Mouse (Mus musculus): ENCODE measurements around the gene Mpzl1.

Gene Mpzl1

GRCm38 (mm10) chr1:165613926-165614325 lies 20.4 kb downstream of the Mpzl1 start:
- no peak for DNase-seq

DNA sequence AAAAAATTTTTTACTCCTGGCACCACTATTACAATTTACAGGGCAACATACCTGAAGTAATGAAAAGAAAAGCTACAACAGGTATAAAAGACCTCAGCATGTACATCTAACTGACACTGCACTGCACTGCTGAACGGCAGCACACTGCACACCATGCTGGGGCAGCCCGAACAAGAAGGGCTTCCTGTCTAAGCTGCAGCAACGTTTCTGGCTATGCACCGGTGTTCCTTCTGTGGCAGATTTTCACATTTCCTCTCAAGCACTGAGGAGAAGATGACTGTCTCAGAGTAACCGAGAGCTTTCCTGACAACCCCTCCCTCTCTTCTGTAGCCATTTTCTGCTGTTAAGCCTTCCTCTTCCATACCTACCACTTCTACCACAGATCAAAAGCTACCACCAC lies 21.6 kb downstream of the Mpzl1 start:
- DNase-seq, result no peak

GRCm38 (mm10) chr1:165610321-165610999 lies 23.9 kb downstream of the Mpzl1 start:
- no peak for DNase-seq

GRCm38 (mm10) chr1:165609495-165610320 lies 24.6 kb downstream of the Mpzl1 start:
- DNase-seq, result no peak

DNA sequence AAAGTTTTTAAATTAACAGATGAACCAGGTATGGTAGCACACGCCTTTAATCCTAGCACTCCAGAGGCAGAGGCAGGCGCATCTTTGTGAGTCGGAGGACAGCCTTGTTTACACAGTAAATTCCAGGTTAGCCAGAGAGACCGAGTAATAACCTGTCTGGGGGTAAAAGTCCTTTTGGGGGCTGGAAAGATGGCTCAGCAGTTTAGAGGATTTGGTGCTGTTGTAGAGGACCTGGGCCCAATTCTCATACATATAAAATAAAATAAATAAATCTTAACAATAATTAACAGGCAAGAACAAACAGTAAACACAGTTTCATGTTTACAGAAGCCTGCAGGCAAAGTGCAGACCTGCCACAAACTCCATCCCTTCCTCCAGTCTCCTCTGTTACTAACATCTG lies 25.4 kb downstream of the Mpzl1 start:
- DNase-seq, result no peak

DNA sequence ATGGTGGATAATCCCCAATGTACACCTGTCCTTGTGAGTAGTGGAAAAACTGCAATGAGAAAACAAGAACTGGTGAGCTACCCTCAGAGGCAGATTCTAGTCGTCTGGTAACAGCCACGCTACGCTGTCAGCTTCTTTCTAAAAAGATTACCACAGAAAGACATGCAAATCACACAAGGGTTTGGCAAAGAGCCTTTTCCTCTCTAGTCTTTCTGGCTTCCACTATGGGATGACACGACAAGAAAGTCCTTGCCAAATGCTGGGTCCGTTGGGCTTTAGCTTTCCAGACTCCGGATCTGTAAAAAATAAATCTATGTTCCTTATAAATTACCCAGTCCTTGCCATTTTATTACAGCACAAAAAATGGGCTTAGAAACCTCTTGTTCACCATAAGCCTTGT lies 28.6 kb downstream of the Mpzl1 start:
- no peak for DNase-seq

- DNase-seq, result no peak
Observed at GRCm38 (mm10) chr1:165605108-165605507, 29.2 kb downstream of the Mpzl1 start.

DNA sequence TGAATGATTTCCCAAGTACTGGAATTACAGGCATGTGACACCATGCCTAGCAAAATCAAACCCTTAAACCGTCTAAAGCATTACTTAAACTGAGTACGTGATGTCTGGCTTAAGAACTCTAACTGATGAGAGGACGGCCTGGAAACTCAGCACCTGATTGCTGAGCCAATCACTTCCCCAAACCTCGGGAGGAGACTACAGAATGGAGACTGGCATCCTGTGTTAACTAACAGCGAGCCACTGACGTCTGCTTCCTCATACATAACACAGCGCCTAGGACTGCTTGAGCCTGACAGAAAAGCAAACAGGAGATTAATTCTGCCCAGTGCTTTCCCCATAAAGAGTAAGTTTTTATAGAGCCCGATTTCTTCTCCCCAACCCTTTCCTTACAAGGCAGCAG lies 30.1 kb downstream of the Mpzl1 start:
- no peak for DNase-seq

- DNase-seq, result no peak
Observed at GRCm38 (mm10) chr1:165603218-165603617, 31.1 kb downstream of the Mpzl1 start.

GRCm38 (mm10) chr1:165601775-165602280 lies 32.5 kb downstream of the Mpzl1 start:
- no peak for DNase-seq

DNA sequence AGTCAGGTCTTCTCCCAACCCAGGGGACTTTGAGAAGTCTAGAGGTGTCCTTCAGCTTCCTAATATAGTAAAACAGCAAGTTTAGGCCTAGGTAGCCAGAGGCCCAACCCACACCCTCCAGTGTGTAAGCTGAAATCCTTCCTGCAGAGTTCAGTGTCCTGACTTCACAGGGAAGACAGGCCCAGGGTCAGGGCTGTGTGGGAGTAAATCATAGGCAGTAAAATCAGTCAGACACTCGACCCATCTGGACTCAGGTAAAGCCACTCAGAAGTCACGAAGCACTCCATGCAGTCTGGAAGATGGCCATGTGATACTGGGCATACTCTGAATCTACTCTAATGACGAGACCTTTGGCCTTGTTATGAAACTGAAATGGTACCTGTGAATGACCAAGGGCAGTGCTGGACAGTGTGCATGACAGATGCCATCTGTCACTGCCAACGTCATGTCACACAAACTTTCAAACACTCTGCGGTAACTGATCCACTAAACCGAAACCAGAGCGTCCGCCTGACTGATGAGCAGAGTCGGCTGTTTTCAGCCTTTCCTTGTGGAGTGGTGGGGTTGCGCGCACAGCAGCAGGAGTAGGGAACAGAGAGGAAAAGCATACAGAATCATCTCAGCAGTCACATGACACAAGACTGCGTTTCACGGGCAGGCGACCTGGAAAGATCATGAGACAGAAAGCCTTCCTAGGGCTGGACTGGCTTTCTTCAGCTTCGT lies 39.5 kb downstream of the Mpzl1 start:
- DNase-seq, result peak in 1 of 2 experiments; percentile 43

DNA sequence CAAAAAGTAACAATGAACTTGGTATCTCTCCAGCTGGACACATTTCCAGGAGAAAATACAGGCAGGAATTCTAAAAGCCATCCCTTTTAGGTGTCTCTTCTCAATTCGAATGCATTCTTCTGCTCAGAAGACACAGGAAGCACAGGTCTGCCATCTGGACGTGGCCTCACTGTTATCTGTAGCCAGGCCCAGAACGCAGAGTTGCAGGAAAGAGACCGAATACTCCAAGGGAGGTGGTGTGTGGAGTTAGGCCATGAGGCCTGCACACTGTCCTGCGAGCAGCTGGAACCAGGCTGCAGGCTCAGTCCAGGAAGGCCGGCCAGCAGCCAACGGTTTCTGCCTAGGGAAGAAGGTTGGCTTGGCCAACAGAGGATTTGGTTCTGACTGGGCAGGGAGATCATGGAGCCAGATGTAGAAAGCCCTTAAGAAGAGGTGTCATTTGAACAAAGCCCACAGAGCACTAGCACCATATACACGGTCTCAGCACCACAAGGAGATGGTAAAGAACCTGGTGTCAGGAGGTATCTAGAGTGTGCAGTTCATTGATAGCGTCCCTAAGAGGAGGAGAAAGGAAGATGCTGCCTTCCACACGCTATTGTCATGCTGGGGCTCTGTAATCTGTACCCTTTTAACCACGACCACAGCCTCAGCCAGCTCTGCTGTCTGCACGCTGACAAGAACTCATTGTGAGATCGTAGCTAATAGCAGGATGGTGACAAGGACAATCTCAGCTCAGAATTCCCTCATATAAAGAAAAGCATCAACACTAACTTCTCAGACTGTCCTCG lies 41.8 kb downstream of the Mpzl1 start:
- DNase-seq, result no peak

GRCm38 (mm10) chr1:165590760-165591159 lies 43.6 kb downstream of the Mpzl1 start:
- DNase-seq, result no peak

GRCm38 (mm10) chr1:165589280-165590048 lies 44.9 kb downstream of the Mpzl1 start:
- peak; percentile 66 to 83 for DNase-seq

DNA sequence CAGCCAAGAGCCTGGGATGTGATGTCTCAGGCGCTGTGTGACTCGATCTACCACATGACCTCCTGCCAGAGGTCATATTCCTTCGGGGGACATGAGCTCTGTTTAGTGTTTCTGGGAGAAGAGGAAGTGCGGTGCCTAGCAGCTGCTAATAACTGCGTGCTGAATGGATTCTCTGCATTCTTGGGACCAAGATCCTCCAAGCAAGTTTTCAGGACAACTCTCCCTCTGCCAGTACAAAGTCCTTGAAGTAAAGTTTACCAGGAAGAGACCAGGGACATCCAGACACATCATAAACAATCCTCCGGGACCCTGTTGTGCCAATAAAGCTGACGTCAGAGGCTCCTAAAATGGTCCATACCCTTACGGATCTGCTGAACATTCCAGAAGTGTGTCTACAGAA lies 46.5 kb downstream of the Mpzl1 start:
- no peak for DNase-seq

GRCm38 (mm10) chr1:165586366-165586765 lies 48.0 kb downstream of the Mpzl1 start:
- no peak for DNase-seq

DNA sequence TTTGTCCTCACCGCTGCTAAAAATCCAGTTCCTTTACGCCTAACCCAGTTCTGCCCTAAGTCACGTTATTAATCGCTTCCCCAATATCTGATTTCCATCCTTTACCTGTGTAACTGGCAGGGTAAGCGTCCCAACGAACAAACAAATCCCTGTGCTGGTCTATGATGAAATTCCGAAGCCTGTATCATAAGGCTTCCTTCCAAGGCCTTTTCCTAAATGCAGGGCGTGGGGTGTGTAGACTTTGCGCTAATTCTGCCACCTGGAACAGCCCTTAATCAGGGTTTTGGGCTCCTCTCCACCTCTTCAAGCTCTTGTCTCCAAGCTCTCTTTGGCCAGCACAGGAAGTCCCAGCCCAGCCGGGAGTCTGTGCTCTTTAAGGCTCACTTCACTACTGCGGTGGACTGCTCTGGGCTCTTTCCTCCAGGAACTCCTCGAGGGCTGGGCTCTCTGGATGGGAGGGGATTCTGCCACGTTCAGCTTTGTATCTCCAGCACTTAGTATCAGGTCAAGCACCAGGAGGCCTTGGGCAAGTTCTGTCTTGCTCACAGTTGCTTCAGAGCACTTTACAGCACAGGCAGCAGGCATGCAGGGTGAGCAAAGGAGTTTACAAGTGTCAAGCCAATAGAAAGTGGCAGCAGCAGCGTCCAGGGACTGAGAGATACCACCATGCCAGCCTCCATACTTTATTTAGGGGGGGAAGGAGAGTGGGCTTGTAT lies 48.8 kb downstream of the Mpzl1 start:
- peak; percentile 34 to 41 for DNase-seq

GRCm38 (mm10) chr1:165583529-165584184 lies 50.7 kb downstream of the Mpzl1 start:
- peak; percentile 92 to 96 for DNase-seq

GRCm38 (mm10) chr1:165581255-165581654 lies 53.1 kb downstream of the Mpzl1 start:
- DNase-seq, result no peak

- no peak for DNase-seq
Observed at GRCm38 (mm10) chr1:165579332-165579731, 55.0 kb downstream of the Mpzl1 start.

Data from kidney, postnatal 36 days (tissue).